Mouse (Mus musculus): ENCODE measurements at regions not wholly inside any gene's neighbourhood (a gene's known extent, or its start where the extent isn't known, plus 50 kb on each side); places are given as distances from the start of the nearest gene placed in this dataset.

GRCm38 (mm10) chr12:79924921-79925703 lies 187.7 kb downstream of the Zfp36l1 start:
- no peak for DNase-seq (ENCODE audit: low spot score)
- Histone ChIP-seq H3K9me3 (replicated peaks; ENCODE audit: low read length) (no peaks in the 10 kb centered on the region), H3K4me3 (replicated peaks; ENCODE audit: low read depth, low read length) (no peak overlapping the region), H3K27ac (peak overlapping the region; percentile 47), H3K9ac (ENCODE audit: low read depth, low read length) (no peak overlapping the region), H3K4me1 (replicated peaks; ENCODE audit: insufficient read depth, low read length) (peaks cover 39% of the 10 kb centered on the region), H3K27me3 (ENCODE audit: insufficient read depth, low read length) (no peaks in the 10 kb centered on the region), H3K36me3 (ENCODE audit: insufficient read depth, low read length) (no peaks in the 10 kb centered on the region), H3K4me2 (ENCODE audit: low read length) (no peak overlapping the region)
- ATAC-seq (replicated peaks; ENCODE audit: low FRiP score, low read depth) = no peak
- WGBS = 21% methylated on average over 16 of the region's 16 CpGs
- no peak for TF ChIP-seq CTCF (IDR thresholded peaks at IDR 0.05; ENCODE audit: low read depth)

- Histone ChIP-seq H3K4me3 (replicated peaks; ENCODE audit: low read depth, low read length) (no peak overlapping the region), H3K9me3 (replicated peaks; ENCODE audit: low read length) (no peaks in the 10 kb centered on the region), H3K9ac (ENCODE audit: low read depth, low read length) (no peak overlapping the region), H3K4me1 (replicated peaks; ENCODE audit: insufficient read depth, low read length) (peaks cover 33% of the 10 kb centered on the region), H3K27me3 (ENCODE audit: insufficient read depth, low read length) (no peaks in the 10 kb centered on the region), H3K4me2 (ENCODE audit: low read length) (no peak overlapping the region), H3K27ac (no peak overlapping the region), H3K36me3 (ENCODE audit: insufficient read depth, low read length) (no peaks in the 10 kb centered on the region)
- DNase-seq (ENCODE audit: low spot score) = no peak
- ATAC-seq (replicated peaks; ENCODE audit: low FRiP score, low read depth) = no peak
- WGBS = 82% methylated on average over 6 of the region's 6 CpGs
- TF ChIP-seq CTCF (IDR thresholded peaks at IDR 0.05; ENCODE audit: low read depth) = no peak
These were observed 189.0 kb downstream of the Zfp36l1 start for GRCm38 (mm10) chr12:79923811-79924210.

GRCm38 (mm10) chr12:79921786-79922185 lies 191.0 kb downstream of the Zfp36l1 start:
- H3K36me3 ChIP-seq (ENCODE audit: insufficient read depth, low read length) = no peaks in the 10 kb centered on the region
- H3K9ac ChIP-seq (ENCODE audit: low read depth, low read length) = no peak overlapping the region
- H3K27me3 ChIP-seq (ENCODE audit: insufficient read depth, low read length) = no peaks in the 10 kb centered on the region
- H3K4me2 ChIP-seq (ENCODE audit: low read length) = no peak overlapping the region
- no peak overlapping the region for H3K27ac ChIP-seq
- no peak for TF ChIP-seq CTCF (IDR thresholded peaks at IDR 0.05; ENCODE audit: low read depth)
- H3K9me3 ChIP-seq (replicated peaks; ENCODE audit: low read length) = no peaks in the 10 kb centered on the region
- ATAC-seq (replicated peaks; ENCODE audit: low FRiP score, low read depth) = no peak
- peaks cover 34% of the 10 kb centered on the region for H3K4me1 ChIP-seq (replicated peaks; ENCODE audit: insufficient read depth, low read length)
- DNase-seq (ENCODE audit: low spot score) = no peak
- WGBS = 43% methylated on average over 5 of the region's 5 CpGs
- H3K4me3 ChIP-seq (replicated peaks; ENCODE audit: low read depth, low read length) = no peak overlapping the region

- H3K36me3 ChIP-seq (ENCODE audit: insufficient read depth, low read length) = no peaks in the 10 kb centered on the region
- H3K4me1 ChIP-seq (replicated peaks; ENCODE audit: insufficient read depth, low read length) = peaks cover 24% of the 10 kb centered on the region
- H3K9me3 ChIP-seq (replicated peaks; ENCODE audit: low read length) = no peaks in the 10 kb centered on the region
- no peak overlapping the region for H3K9ac ChIP-seq (ENCODE audit: low read depth, low read length)
- 89% methylated on average over 5 of the region's 5 CpGs for WGBS
- no peak overlapping the region for H3K4me3 ChIP-seq (replicated peaks; ENCODE audit: low read depth, low read length)
- H3K4me2 ChIP-seq (ENCODE audit: low read length) = no peak overlapping the region
- TF ChIP-seq CTCF (IDR thresholded peaks at IDR 0.05; ENCODE audit: low read depth) = peak; percentile 54
- ATAC-seq (replicated peaks; ENCODE audit: low FRiP score, low read depth) = no peak
- no peak overlapping the region for H3K27ac ChIP-seq
- H3K27me3 ChIP-seq (ENCODE audit: insufficient read depth, low read length) = no peaks in the 10 kb centered on the region
- no peak for DNase-seq (ENCODE audit: low spot score)
These were observed 193.8 kb downstream of the Zfp36l1 start for GRCm38 (mm10) chr12:79918983-79919382.

- Histone ChIP-seq H3K9me3 (replicated peaks; ENCODE audit: low read length) (no peaks in the 10 kb centered on the region), H3K27ac (peak overlapping the region; percentile 76), H3K4me2 (ENCODE audit: low read length) (no peak overlapping the region), H3K27me3 (ENCODE audit: insufficient read depth, low read length) (no peaks in the 10 kb centered on the region), H3K4me1 (replicated peaks; ENCODE audit: insufficient read depth, low read length) (peaks cover 24% of the 10 kb centered on the region), H3K9ac (ENCODE audit: low read depth, low read length) (no peak overlapping the region), H3K4me3 (replicated peaks; ENCODE audit: low read depth, low read length) (no peak overlapping the region), H3K36me3 (ENCODE audit: insufficient read depth, low read length) (no peaks in the 10 kb centered on the region)
- DNase-seq (ENCODE audit: low spot score) = peak; percentile 90
- TF ChIP-seq CTCF (IDR thresholded peaks at IDR 0.05; ENCODE audit: low read depth) = no peak
- 22% methylated on average over 10 of the region's 10 CpGs for WGBS
- ATAC-seq (replicated peaks; ENCODE audit: low FRiP score, low read depth) = no peak
These were observed 195.1 kb downstream of the Zfp36l1 start for GRCm38 (mm10) chr12:79917634-79918289.

- peak overlapping the region; percentile 76 for H3K27ac ChIP-seq
- no peak overlapping the region for H3K4me3 ChIP-seq (replicated peaks; ENCODE audit: low read depth, low read length)
- DNase-seq (ENCODE audit: low spot score) = no peak
- H3K4me2 ChIP-seq (ENCODE audit: low read length) = no peak overlapping the region
- no peaks in the 10 kb centered on the region for H3K36me3 ChIP-seq (ENCODE audit: insufficient read depth, low read length)
- H3K27me3 ChIP-seq (ENCODE audit: insufficient read depth, low read length) = no peaks in the 10 kb centered on the region
- H3K4me1 ChIP-seq (replicated peaks; ENCODE audit: insufficient read depth, low read length) = peaks cover 24% of the 10 kb centered on the region
- no peaks in the 10 kb centered on the region for H3K9me3 ChIP-seq (replicated peaks; ENCODE audit: low read length)
- TF ChIP-seq CTCF (IDR thresholded peaks at IDR 0.05; ENCODE audit: low read depth) = no peak
- no peak for ATAC-seq (replicated peaks; ENCODE audit: low FRiP score, low read depth)
- H3K9ac ChIP-seq (ENCODE audit: low read depth, low read length) = no peak overlapping the region
- 58% methylated on average over 5 of the region's 5 CpGs for WGBS
These were observed 195.7 kb downstream of the Zfp36l1 start for GRCm38 (mm10) chr12:79916896-79917633.

All from kidney, postnatal 0 days (tissue).